Mouse (Mus musculus): ENCODE data around the gene Zfp128.
"Not testable (repeated sequence)": the region's sequence is repeated elsewhere in the genome, so short reads cannot be mapped to it uniquely, and the experiment has no call there.

Zfp128 gene

GRCm38 (mm10) chr7:12880911-12881660 is at the start of gene Zfp128:
TSS of gene Zfp128 (plus strand) at chr7:12881177.
- DNase-seq = peak; percentile 91

DNA sequence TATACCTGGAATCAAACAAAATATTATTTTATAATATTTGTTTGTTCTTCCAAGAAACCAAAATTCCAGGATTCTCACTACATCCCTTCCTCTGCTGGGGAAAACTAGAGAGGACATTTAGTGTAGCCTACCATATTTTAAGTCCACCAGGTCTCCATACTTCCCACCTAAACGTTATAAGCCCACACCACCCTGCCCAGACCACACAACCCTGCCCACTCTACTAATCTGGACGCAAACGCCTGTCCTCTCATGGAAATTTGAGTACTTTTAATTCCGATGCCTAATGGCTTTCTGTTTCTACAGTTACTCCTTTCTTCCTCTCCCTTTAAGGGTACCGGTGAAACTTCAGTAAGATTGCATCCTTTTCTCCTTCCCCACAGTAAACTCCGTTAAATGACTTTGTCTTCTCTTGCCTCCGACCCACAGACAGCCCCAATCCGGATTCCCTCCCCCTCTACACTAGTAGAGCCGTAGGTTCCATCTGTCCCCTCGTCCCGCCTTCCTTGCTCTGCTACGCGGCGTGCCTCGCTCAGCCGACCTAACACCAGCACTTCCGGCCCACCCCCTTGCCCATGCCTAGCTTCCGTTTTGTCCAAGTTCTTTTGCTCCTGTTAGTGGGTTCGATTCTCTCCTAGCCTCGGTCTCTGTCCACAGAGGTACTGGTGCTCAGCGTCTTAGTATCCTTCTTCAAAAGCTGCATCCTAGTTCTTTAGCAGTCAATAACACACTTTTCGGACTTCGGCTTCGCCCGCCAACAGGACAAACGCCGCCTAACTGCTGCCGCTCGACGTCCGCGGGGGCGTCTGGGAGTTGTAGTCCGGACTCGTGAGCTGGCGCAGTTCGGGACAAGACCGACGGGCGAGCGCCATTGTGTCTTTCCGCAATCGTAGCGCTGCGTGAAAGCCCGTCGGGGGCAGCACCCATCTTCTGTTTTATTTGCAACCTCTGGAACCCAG is 46.5 kb upstream of the Zfp128 start, which contains the start of gene Zfp110:
Gene Zfp110, plus strand, starts transcription at position 600 of the 959 bp plus-strand sequence.
- DNase-seq = peak; percentile 93

GRCm38 (mm10) chr7:12835193-12835671 is 45.7 kb upstream of the Zfp128 start:
- no peak for DNase-seq

DNA sequence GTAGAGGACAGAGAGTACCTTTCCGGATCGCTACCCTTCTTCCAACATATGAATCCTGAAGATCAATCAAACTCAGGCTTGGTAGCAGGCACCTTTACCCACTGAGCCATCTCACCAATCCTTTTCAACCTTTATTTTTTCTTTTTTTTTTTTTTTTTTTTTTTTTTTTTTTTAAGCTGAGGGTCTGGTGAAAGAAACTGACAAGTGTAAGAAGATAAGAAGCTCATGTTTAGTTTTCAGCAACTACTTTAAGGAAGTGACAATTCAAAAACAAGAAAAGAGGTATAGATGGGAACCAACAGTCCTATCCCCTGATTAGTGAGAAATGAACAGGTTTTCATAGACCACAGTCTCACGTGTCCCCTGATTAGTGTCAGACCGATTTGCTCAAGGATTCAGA is 45.2 kb upstream of the Zfp128 start:
- no peak for DNase-seq

DNA sequence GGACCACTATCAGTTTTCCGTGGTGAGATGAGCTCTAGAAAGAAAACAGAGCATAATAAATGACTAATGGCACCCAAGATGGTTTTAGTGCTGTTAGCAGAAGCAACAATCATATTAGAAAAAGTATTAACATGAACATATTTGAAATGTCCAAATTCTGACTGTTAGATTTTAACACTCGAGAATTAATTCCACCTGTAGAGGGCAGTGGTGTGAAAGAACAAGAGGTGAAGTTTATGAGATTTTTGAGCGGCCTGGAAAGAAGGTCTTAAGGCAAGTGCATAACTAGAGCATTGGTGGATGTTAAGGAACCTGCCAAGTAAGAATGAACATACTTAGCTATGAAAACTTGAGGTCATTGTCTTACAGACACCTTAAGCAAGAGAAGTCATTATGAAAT is 6.7 kb upstream of the Zfp128 start:
- peak; percentile 33 for DNase-seq

DNA sequence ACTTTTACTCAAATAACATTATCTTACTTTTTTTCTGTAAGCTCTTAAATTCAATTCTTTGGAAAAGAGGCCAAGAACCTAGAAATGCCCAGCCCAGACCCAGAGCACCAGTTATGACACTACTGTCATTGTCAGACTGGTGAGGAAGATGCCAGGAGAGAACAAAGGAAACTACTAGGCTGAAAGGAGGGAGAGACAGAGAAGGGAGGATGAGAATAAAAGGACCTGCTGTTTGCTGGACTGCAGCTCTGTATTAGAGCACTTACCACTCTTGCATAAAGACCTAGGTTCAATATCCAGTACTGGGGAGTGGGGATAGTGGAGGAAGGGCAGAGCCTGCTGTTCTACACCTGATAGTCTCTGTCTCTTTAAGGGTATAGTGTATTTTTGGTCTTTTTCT is 941 bp upstream of the Zfp128 start:
- DNase-seq = no peak

GRCm38 (mm10) chr7:12880497-12880896 is 480 bp upstream of the Zfp128 start:
- not testable (repeated sequence) for DNase-seq

GRCm38 (mm10) chr7:12886563-12887266 is 5.7 kb downstream of the Zfp128 start:
- no peak for DNase-seq

- DNase-seq = no peak
These were observed 6.6 kb downstream of the Zfp128 start for GRCm38 (mm10) chr7:12887585-12887984.

GRCm38 (mm10) chr7:12890928-12891327 is 10.0 kb downstream of the Zfp128 start:
- no peak for DNase-seq

DNA sequence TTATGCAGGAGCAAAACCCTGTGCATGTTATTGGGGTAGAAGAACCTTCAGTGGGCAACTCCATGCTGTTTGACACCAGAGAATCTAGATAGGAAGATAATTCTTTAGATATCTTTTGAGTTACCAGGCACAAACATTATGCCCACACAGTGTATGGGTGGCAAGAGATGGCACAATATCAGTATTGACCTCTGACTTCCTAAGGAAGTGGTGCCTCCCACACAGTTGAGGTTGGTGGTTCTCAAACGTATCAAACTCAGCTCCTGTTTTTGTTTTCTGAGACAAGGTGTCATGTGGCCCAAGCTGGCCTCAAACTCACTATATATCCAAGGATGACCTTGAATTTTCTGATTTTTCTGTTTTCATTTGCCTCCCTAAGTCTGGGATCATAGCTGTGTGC is 10.4 kb downstream of the Zfp128 start:
- no peak for DNase-seq

- DNase-seq = peak; percentile 85
These were observed 16.9 kb downstream of the Zfp128 start, which contains the start of gene Zscan22 for GRCm38 (mm10) chr7:12897655-12898410. TSS of gene Zscan22 (plus strand) at chr7:12897815.

- DNase-seq = no peak
These were observed 20.5 kb downstream of the Zfp128 start for GRCm38 (mm10) chr7:12901517-12901916.

DNA sequence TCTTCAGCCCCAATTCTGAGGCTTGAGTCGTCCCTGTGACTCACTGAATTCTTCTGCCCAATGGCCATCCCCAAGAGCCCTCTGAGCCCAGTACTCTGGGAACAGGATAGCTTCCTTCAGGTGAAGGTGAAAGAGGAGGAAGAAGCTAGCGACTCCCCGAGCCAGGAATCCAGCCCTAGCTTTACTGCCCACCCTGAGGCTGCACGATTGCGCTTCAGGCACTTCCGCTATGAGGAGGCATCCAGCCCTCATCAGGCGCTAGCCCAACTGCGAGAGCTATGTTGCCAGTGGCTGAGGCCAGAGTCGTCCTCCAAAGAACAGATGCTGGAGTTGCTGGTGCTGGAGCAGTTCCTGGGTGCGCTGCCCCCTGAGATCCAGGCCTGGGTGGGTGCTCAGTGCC is 22.6 kb downstream of the Zfp128 start:
- DNase-seq = peak; percentile 52

- DNase-seq = no peak
These were observed 24.2 kb downstream of the Zfp128 start for GRCm38 (mm10) chr7:12905146-12905545.

DNA sequence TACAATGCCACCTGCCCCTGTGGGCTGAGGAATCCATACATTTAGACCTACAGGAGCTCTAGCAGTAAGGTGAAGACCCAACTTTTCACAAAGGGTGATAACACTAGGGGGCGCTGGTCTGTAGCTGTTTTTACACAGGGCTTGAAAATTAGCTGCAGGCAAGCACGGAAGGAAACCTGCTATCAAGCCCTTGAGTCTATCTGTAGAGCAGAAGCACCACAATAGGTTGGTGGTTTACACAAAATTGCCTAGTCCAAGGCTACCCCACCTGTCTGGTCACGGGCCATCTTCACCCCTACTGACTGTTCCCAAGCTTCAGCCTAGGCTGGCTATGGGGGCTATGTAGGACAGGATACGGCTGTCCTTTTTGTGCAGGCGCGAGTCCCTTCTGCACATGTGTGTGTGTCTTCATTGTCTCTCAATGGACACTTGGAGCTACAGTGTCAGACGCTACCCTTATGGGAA is 28.6 kb downstream of the Zfp128 start:
- DNase-seq = peak; percentile 92

GRCm38 (mm10) chr7:12910181-12910668 is 29.2 kb downstream of the Zfp128 start:
- peak; percentile 69 for DNase-seq

- DNase-seq = peak; percentile 17
These were observed 32.6 kb downstream of the Zfp128 start for GRCm38 (mm10) chr7:12913556-12913955.

- DNase-seq = not testable (repeated sequence)
These were observed 39.5 kb downstream of the Zfp128 start for GRCm38 (mm10) chr7:12920495-12920894.

GRCm38 (mm10) chr7:12921318-12921704 is 40.3 kb downstream of the Zfp128 start:
- DNase-seq = no peak

DNA sequence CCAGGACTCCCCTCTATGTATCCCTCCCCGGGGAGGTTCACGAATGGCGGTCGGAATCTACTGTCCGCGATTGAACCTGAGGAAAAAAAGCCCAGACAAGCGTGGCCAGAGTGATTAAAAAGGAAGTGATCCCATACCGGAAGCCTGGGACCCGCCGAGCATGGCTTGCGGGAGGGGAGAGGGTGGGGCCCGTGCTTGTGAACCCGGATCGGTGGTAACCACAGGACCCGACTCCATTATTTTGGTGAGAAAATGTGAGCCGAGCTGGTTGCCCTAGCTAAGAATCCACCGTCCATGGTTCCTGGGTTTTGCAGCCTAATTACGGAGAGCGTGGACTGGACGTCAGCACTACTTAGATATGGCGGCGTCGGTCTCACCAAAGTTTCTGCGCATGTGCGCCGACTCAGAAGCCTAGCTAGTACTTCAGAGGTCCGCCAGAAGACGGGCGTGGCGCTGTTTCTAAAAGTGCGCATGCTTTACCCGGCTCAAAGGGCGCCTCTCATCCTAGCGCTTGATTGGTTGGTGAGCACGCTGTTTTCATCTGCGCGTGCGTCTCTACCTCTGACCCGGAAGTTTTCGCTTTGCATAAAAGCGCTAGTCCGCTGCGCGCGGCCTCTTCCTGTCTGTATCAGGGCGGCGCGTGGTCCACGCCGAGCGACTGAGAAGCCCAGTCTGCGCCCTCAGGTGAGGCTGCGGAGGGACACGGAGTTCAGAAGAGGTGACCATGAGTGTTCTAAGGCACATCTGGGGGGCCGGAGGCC is 40.9 kb downstream of the Zfp128 start, which contains the start of gene Rps5:
Gene Rps5, plus strand, starts transcription at position 586 of the 761 bp plus-strand sequence.
- DNase-seq = peak; percentile 98
